Mouse (Mus musculus): Measurements from ENCODE around the gene Fbxo24.
"Not testable (repeated sequence)": the region's sequence is repeated elsewhere in the genome, so short reads cannot be mapped to it uniquely, and the experiment has no call there.

Gene Fbxo24

GRCm38 (mm10) chr5:137614921-137615320 is 13.9 kb downstream of the Fbxo24 start:
- not testable (repeated sequence) for H3K36me3 ChIP-seq (ENCODE audit: insufficient read depth, low read length); H3K27me3 ChIP-seq (ENCODE audit: insufficient read depth, low read length); H3K9me3 ChIP-seq (ENCODE audit: low read length); H3K4me3 ChIP-seq (replicated peaks; ENCODE audit: low read length)
- peaks cover 59% of the 10 kb centered on the region for H3K4me1 ChIP-seq (replicated peaks; ENCODE audit: low read depth, low read length)
- TF ChIP-seq CTCF (conservative IDR thresholded peaks at IDR 0.05; ENCODE audit: low read length) = peak; percentile 26; the same call in 1 of the 2 replicates

GRCm38 (mm10) chr5:137613550-137613949 is 15.3 kb downstream of the Fbxo24 start, which contains the start of gene Pcolce:
Pcolce (minus strand) TSS chr5:137613784.
- no peak for TF ChIP-seq CTCF (conservative IDR thresholded peaks at IDR 0.05; ENCODE audit: low read length)
- TF ChIP-seq POU5F1 (IDR thresholded peaks at IDR 0.05; ENCODE audit: borderline replicate concordance, low read length) = no peak
- TF ChIP-seq NANOG (IDR thresholded peaks at IDR 0.05; ENCODE audit: borderline replicate concordance, low read length) = no peak
- Histone ChIP-seq H3K4me1 (replicated peaks; ENCODE audit: low read depth, low read length) (peaks cover 72% of the 10 kb centered on the region), H3K4me3 (replicated peaks; ENCODE audit: low read length) (peak within 1 kb of the TSS; percentile 80), H3K27me3 (ENCODE audit: insufficient read depth, low read length) (0 out of 2 replicates have a peak, but pooled peaks cover 1% of the 10 kb centered on the region), H3K9me3 (ENCODE audit: low read length) (no peaks in the 10 kb centered on the region), H3K36me3 (ENCODE audit: insufficient read depth, low read length) (no peaks in the 10 kb centered on the region; the same call in 1 of the 2 replicates)

- peaks cover 76% of the 10 kb centered on the region for H3K4me1 ChIP-seq (replicated peaks; ENCODE audit: low read depth, low read length)
- no peaks in the 10 kb centered on the region for H3K27me3 ChIP-seq (ENCODE audit: insufficient read depth, low read length)
- H3K4me3 ChIP-seq (replicated peaks; ENCODE audit: low read length) = peak overlapping the region; percentile 80
- no peaks in the 10 kb centered on the region; the same call in 1 of the 2 replicates for H3K36me3 ChIP-seq (ENCODE audit: insufficient read depth, low read length)
- H3K9me3 ChIP-seq (ENCODE audit: low read length) = no peaks in the 10 kb centered on the region
- no peak for TF ChIP-seq NANOG (IDR thresholded peaks at IDR 0.05; ENCODE audit: borderline replicate concordance, low read length)
- TF ChIP-seq POU5F1 (IDR thresholded peaks at IDR 0.05; ENCODE audit: borderline replicate concordance, low read length) = no peak
- no peak for TF ChIP-seq CTCF (conservative IDR thresholded peaks at IDR 0.05; ENCODE audit: low read length)
Observed at GRCm38 (mm10) chr5:137613076-137613475, 15.7 kb downstream of the Fbxo24 start.

GRCm38 (mm10) chr5:137611245-137611602 is 17.6 kb downstream of the Fbxo24 start:
- H3K36me3 ChIP-seq (ENCODE audit: insufficient read depth, low read length) = peaks cover 18% of the 10 kb centered on the region
- no peaks in the 10 kb centered on the region for H3K9me3 ChIP-seq (ENCODE audit: low read length)
- peak overlapping the region; percentile 80 for H3K4me3 ChIP-seq (replicated peaks; ENCODE audit: low read length)
- TF ChIP-seq NANOG (IDR thresholded peaks at IDR 0.05; ENCODE audit: borderline replicate concordance, low read length) (no peak), POU5F1 (IDR thresholded peaks at IDR 0.05; ENCODE audit: borderline replicate concordance, low read length) (no peak), CTCF (conservative IDR thresholded peaks at IDR 0.05; ENCODE audit: low read length) (no peak)
- peaks cover 89% of the 10 kb centered on the region for H3K4me1 ChIP-seq (replicated peaks; ENCODE audit: low read depth, low read length)
- H3K27me3 ChIP-seq (ENCODE audit: insufficient read depth, low read length) = no peaks in the 10 kb centered on the region

GRCm38 (mm10) chr5:137610548-137611244 is 18.1 kb downstream of the Fbxo24 start:
- peak overlapping the region; percentile 80 for H3K4me3 ChIP-seq (replicated peaks; ENCODE audit: low read length)
- H3K27me3 ChIP-seq (ENCODE audit: insufficient read depth, low read length) = no peaks in the 10 kb centered on the region
- TF ChIP-seq CTCF (conservative IDR thresholded peaks at IDR 0.05; ENCODE audit: low read length) (no peak), NANOG (IDR thresholded peaks at IDR 0.05; ENCODE audit: borderline replicate concordance, low read length) (no peak), POU5F1 (IDR thresholded peaks at IDR 0.05; ENCODE audit: borderline replicate concordance, low read length) (no peak)
- H3K9me3 ChIP-seq (ENCODE audit: low read length) = no peaks in the 10 kb centered on the region
- peaks cover 23% of the 10 kb centered on the region for H3K36me3 ChIP-seq (ENCODE audit: insufficient read depth, low read length)
- peaks cover 91% of the 10 kb centered on the region for H3K4me1 ChIP-seq (replicated peaks; ENCODE audit: low read depth, low read length)

- Histone ChIP-seq H3K27me3 (ENCODE audit: insufficient read depth, low read length) (no peaks in the 10 kb centered on the region), H3K36me3 (ENCODE audit: insufficient read depth, low read length) (peaks cover 30% of the 10 kb centered on the region), H3K4me3 (replicated peaks; ENCODE audit: low read length) (peak overlapping the region; percentile 80), H3K4me1 (replicated peaks; ENCODE audit: low read depth, low read length) (peaks cover 92% of the 10 kb centered on the region), H3K9me3 (ENCODE audit: low read length) (no peaks in the 10 kb centered on the region)
- TF ChIP-seq POU5F1 (IDR thresholded peaks at IDR 0.05; ENCODE audit: borderline replicate concordance, low read length) (no peak), NANOG (IDR thresholded peaks at IDR 0.05; ENCODE audit: borderline replicate concordance, low read length) (no peak), CTCF (conservative IDR thresholded peaks at IDR 0.05; ENCODE audit: low read length) (no peak)
Observed at GRCm38 (mm10) chr5:137610056-137610455, 18.7 kb downstream of the Fbxo24 start.

- no peak for TF ChIP-seq POU5F1 (IDR thresholded peaks at IDR 0.05; ENCODE audit: borderline replicate concordance, low read length)
- no peak for TF ChIP-seq CTCF (conservative IDR thresholded peaks at IDR 0.05; ENCODE audit: low read length)
- TF ChIP-seq NANOG (IDR thresholded peaks at IDR 0.05; ENCODE audit: borderline replicate concordance, low read length) = no peak
- Histone ChIP-seq H3K4me3 (replicated peaks; ENCODE audit: low read length) (peak overlapping the region; percentile 80), H3K9me3 (ENCODE audit: low read length) (no peaks in the 10 kb centered on the region), H3K36me3 (ENCODE audit: insufficient read depth, low read length) (peaks cover 35% of the 10 kb centered on the region), H3K27me3 (ENCODE audit: insufficient read depth, low read length) (no peaks in the 10 kb centered on the region), H3K4me1 (replicated peaks; ENCODE audit: low read depth, low read length) (peaks cover 89% of the 10 kb centered on the region)
Observed at GRCm38 (mm10) chr5:137609292-137609691, 19.5 kb downstream of the Fbxo24 start.

- Histone ChIP-seq H3K4me3 (replicated peaks; ENCODE audit: low read length) (peak overlapping the region; percentile 80), H3K27me3 (ENCODE audit: insufficient read depth, low read length) (no peaks in the 10 kb centered on the region), H3K9me3 (ENCODE audit: low read length) (no peaks in the 10 kb centered on the region), H3K36me3 (ENCODE audit: insufficient read depth, low read length) (peaks cover 41% of the 10 kb centered on the region), H3K4me1 (replicated peaks; ENCODE audit: low read depth, low read length) (peaks cover 90% of the 10 kb centered on the region)
- TF ChIP-seq CTCF (conservative IDR thresholded peaks at IDR 0.05; ENCODE audit: low read length) (no peak), POU5F1 (IDR thresholded peaks at IDR 0.05; ENCODE audit: borderline replicate concordance, low read length) (no peak), NANOG (IDR thresholded peaks at IDR 0.05; ENCODE audit: borderline replicate concordance, low read length) (no peak)
Observed at GRCm38 (mm10) chr5:137608654-137609190, 20.1 kb downstream of the Fbxo24 start.
